Mouse (Mus musculus): Measurements from ENCODE around the gene Gm21969. TPM values are rescaled to one million over a fixed set of nuclear protein-coding genes. Genes with fewer than 3 reads are reported as not detected.

The Gm21969 gene
- total RNA-seq, 2 experiments from 2014 or later: not detected

- DNase-seq (ENCODE audit: low spot score in 2 of 2): peak; percentile 82 to 83
Measured at GRCm38 (mm10) chr4:139643972-139644371, 41.0 kb downstream of the Gm21969 start.

- DNase-seq (ENCODE audit: low spot score in 2 of 2): no peak
Measured at GRCm38 (mm10) chr4:139646916-139647315, 43.9 kb downstream of the Gm21969 start.

- DNase-seq (ENCODE audit: low spot score in 2 of 2): no peak
Measured at GRCm38 (mm10) chr4:139650086-139650743, 47.2 kb downstream of the Gm21969 start.

GRCm38 (mm10) chr4:139650907-139651306, 47.9 kb downstream of the Gm21969 start:
- DNase-seq (ENCODE audit: low spot score in 2 of 2): no peak

GRCm38 (mm10) chr4:139653238-139653637, 50.3 kb downstream of the Gm21969 start, which contains the start of gene Tas1r2:
Gene Tas1r2 (plus strand): TSS chr4:139653538.
- no peak for DNase-seq (ENCODE audit: low spot score in 2 of 2)

- DNase-seq (ENCODE audit: low spot score in 2 of 2): no peak
Measured at GRCm38 (mm10) chr4:139661897-139662296, 58.9 kb downstream of the Gm21969 start.

GRCm38 (mm10) chr4:139667632-139668031, 64.6 kb downstream of the Gm21969 start:
- DNase-seq (ENCODE audit: low spot score in 2 of 2): no peak

- peak; percentile 60 to 63 for DNase-seq (ENCODE audit: low spot score in 2 of 2)
Measured at GRCm38 (mm10) chr4:139669847-139670246, 66.9 kb downstream of the Gm21969 start.

GRCm38 (mm10) chr4:139675696-139676095, 72.7 kb downstream of the Gm21969 start:
- DNase-seq (ENCODE audit: low spot score in 2 of 2): no peak

GRCm38 (mm10) chr4:139683728-139684638, 81.0 kb downstream of the Gm21969 start:
- peak; percentile 46 to 58 for DNase-seq (ENCODE audit: low spot score in 2 of 2)

- peak; percentile 68 to 72 for DNase-seq (ENCODE audit: low spot score in 2 of 2)
Measured at GRCm38 (mm10) chr4:139684639-139685017, 81.6 kb downstream of the Gm21969 start.

GRCm38 (mm10) chr4:139688058-139688457, 85.1 kb downstream of the Gm21969 start:
- no peak for DNase-seq (ENCODE audit: low spot score in 2 of 2)

GRCm38 (mm10) chr4:139689627-139690269, 86.8 kb downstream of the Gm21969 start:
- DNase-seq (ENCODE audit: low spot score in 2 of 2): no peak

- no peak for DNase-seq (ENCODE audit: low spot score in 2 of 2)
Measured at GRCm38 (mm10) chr4:139693315-139693714, 90.3 kb downstream of the Gm21969 start.

- DNase-seq (ENCODE audit: low spot score in 2 of 2): no peak
Measured at GRCm38 (mm10) chr4:139697755-139698154, 94.8 kb downstream of the Gm21969 start.

GRCm38 (mm10) chr4:139698602-139699001, 95.6 kb downstream of the Gm21969 start:
- DNase-seq (ENCODE audit: low spot score in 2 of 2): no peak

GRCm38 (mm10) chr4:139702914-139703313, 99.9 kb downstream of the Gm21969 start:
- DNase-seq (ENCODE audit: low spot score in 2 of 2): no peak

GRCm38 (mm10) chr4:139703468-139703867, 100.5 kb downstream of the Gm21969 start:
- no peak for DNase-seq (ENCODE audit: low spot score in 2 of 2)

GRCm38 (mm10) chr4:139705986-139706385, 103.0 kb downstream of the Gm21969 start:
- DNase-seq (ENCODE audit: low spot score in 2 of 2): no peak

GRCm38 (mm10) chr4:139710467-139711334, 107.7 kb downstream of the Gm21969 start:
- DNase-seq (ENCODE audit: low spot score in 2 of 2): no peak

Data from adrenal gland, adult 18-20 months (tissue).